Mouse (Mus musculus) v-Abl transformed pro-B cells (cell line): ENCODE measurements around the gene Gns.

Experiments
- in situ Hi-C, 2 experiments: fragments of 400-800 bp; cut with MboI; formaldehyde crosslinking; loops; one replicate each; pipeline ENCODE4 v1.15.1; 2025; ENCODE audit not compliant: unreplicated experiment in 2 of 2

Gene Gns

DNA sequence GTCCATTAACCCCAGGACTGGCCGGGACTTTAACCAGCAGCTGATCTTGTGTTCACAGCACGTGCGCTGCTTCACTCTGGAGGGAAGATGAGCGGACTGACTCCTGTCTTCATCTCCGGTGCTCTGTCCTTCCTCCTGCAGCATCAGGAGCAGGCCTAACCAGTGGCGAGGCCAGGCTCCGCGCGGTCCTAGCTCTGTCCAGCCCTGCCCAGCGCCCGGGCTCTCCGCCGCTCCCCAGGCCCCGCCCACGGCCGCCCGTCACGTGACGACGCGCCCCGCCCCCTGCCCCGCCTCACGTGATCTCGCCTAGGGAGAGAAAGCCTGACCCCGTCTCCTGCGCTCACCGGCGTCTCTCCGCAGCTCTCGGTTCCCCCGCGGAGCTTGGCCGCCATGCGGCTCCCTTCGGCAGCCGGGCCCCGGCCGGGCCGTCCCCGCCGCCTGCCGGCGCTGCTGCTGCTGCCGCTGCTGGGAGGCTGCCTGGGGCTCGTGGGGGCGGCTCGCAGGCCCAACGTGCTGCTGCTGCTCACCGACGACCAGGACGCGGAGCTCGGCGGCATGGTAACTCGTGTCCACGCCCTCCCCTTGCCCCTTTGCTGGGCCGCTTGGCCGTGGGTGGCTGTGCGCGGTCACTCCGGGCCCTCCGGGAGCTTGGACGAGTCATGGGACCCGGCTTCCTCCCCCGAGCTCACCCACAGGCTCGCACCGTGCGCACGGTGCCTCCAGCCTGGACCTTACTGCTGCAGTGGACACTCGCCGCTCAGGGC, at the start of gene Gns:
Gene Gns, plus strand, starts transcription at position 290 of the 764 bp plus-strand sequence.
- in situ Hi-C loops = loop anchor here in 1 of 2 experiments (10.0 to 25.0 kb wide), 2 partner anchors 1170 to 1622 kb away; no protein-coding TSS in a partner anchor

DNA sequence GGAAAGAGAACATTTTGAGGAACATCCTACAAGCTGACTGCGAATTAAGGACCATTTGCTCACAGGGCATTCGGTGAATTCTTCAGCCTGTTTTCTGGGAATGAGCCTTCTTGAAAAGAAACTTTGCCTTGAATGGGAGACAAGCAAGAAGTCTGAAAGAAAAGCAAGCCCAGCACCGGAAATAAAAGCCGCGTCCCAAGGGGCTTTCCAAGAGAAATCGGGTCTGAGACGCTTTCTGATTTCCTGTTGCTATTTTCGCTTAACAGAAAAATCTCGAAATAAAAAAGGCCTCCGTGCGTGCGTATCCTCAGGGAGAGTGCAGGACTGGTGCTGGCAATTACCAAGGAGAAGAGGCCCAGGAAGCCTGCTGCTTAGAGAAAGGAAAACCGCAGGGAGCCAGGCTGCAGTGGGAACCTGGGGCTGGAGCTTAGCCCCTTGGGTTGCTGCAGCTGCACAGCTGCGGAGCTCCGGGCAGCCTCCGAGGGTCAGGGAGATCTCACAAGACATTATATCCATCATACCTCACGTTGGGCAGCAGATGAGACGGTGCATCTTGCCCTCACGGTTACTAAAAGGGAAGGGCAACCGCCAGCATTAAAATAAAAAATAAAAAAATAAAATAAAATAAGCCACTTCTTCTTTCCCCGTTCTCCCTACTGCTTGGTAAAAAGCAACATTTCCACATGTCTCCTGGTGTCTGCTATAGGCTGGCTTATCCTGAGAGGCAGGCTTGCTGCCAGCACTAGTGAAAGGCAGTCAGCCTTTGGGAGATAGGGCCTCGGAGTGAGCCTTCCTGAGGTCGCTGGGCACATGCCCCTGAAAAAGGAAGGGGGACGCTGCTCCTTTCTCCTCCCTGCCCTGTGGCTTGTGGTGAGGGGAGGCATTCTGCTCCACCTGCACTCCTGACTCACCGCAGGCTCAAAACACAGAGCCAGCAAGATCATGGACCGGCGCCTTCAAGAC, 49.3 kb upstream of the Gns start:
- in situ Hi-C loops = no loop called here

- in situ Hi-C loops = no loop called here
These were observed 48.5 kb upstream of the Gns start for GRCm38 (mm10) chr10:121316361-121316760.

- in situ Hi-C loops = no loop called here
These were observed 46.4 kb upstream of the Gns start for GRCm38 (mm10) chr10:121318397-121318950.

GRCm38 (mm10) chr10:121323493-121323892, 41.4 kb upstream of the Gns start:
- in situ Hi-C loops = no loop called here

GRCm38 (mm10) chr10:121326167-121326566, 38.7 kb upstream of the Gns start:
- in situ Hi-C loops = loop anchor here in 1 of 2 experiments (25.0 kb wide), 1 partner anchor 761 kb away; the partner anchor contains the start of gene Rxylt1

DNA sequence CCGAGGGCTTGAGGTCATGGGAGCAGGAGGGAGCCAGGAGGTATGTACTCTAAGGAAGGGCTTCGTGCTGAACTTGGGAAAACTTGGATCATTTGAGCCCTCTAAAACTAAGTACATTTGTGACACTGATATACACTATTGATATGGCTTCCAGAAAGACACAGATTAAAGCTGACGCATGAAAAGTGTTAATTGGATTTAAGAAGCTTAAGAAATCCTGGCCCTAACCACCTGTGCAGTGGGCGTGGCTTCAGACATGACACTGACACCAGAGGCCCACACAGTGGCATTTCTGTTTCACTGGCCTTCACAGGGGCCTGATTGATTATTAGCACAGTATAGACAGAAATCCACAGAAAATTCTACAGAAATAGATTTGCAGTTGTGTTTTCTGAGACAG, 35.3 kb upstream of the Gns start:
- in situ Hi-C loops = loop anchor here in 1 of 2 experiments (25.0 kb wide), 1 partner anchor 758 kb away; the partner anchor contains the start of gene Rxylt1

- in situ Hi-C loops = loop anchor here in 1 of 2 experiments (25.0 kb wide), 1 partner anchor 756 kb away; the partner anchor contains the start of gene Rxylt1
These were observed 34.0 kb upstream of the Gns start for GRCm38 (mm10) chr10:121330940-121331339.

DNA sequence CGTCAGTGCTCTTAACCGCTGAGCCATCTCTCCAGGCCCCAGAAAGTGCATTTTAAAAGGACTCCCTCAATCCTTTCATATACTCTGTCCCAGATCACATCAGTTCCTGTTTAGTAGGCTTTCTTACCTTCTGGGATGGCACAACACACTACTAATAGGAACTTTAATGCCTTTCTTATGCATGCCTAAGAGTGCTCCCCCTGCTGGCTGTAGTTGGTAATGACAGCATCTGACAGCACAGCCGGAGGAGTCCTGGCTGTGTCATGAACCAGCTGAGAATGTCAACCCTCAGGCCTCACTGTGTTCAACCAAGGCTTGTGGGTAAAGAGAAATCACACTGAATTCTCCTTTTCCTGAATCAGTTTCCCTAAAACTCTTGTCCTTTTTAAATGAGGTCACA, 30.3 kb upstream of the Gns start:
- in situ Hi-C loops = loop anchor here in 1 of 2 experiments (25.0 kb wide), 1 partner anchor 753 kb away; the partner anchor contains the start of gene Rxylt1

GRCm38 (mm10) chr10:121336536-121336935, 28.4 kb upstream of the Gns start:
- in situ Hi-C loops = loop anchor here in 1 of 2 experiments (25.0 kb wide), 1 partner anchor 751 kb away; the partner anchor contains the start of gene Rxylt1

DNA sequence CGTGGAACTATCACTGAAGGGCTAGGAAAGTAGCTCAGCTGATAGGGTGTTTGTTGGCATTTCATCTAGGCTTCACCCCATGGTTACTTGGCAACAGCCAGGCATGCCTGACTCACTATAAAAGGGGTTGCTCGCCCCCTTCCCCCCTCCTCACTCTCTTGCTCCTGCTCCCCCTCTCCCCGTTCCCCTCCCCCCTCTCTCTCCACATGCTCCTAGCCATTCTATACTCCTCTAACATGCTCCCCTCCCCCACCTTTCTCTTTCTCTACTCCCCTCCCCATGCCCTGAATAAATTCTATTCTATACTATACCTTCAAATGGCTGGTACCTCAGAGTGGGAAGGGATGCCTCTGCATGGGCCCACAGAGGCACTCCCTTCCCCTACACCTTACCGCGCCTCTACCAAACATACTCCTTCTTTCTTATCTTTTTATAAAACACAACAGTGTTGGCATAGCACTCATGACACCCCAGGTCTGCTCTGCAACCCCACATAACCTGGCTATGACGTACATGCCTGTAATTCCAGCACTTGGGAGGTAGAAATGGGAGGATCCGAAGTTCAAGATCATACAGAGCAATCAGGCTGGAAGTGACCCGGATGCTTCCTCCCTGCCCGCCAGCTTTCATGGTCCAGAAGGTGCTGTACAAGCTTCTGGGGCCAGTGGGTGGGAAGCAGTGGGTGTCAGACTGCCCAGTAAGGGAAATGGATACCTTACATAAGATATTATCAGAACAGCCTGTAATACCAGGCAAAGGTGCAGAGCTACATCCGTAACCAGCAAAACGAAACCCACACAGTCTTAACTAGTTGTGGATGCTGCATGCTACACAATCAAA, 23.9 kb upstream of the Gns start:
- in situ Hi-C loops = loop anchor here in 1 of 2 experiments (25.0 kb wide), 1 partner anchor 746 kb away; the partner anchor contains the start of gene Rxylt1

DNA sequence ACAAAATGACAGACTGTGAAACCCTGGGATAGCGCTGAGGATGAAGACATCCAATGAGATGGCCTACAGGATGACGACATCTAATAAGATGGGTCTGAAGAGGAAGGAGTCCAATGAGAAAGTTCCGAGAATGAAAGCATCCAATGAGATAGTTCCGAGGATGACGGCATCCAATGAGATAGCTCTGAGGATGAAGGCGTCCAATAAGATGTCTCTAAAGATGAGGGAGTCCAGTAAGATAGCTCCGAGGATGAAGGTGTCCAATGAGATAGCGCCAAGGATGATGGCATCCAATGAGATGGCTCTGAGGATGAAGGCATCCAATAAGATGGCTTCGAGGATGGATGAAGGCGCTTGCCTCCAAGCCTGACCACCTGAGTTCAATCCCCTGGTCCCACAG, 22.6 kb upstream of the Gns start:
- in situ Hi-C loops = loop anchor here in 1 of 2 experiments (25.0 kb wide), 1 partner anchor 745 kb away; the partner anchor contains the start of gene Rxylt1

DNA sequence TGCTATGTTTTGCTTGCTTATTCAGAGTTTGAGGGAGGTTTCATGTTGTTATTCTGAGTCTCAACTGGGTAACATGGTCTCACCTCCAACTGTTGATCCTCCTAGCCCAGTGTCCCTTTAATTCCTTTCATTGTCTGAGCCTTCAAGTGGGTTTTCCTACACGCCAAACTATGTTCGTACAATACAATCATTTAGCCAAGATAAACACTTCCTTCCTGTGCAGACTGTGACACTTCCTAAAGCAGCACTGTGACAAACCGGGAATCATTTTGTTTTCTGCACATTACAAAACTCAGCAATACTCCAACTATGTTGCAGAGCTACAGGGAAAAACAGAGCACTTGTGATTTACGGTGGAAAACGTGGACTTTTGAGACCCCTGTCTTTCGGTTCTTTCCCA, 21.0 kb upstream of the Gns start:
- in situ Hi-C loops = loop anchor here in 1 of 2 experiments (25.0 kb wide), 1 partner anchor 743 kb away; the partner anchor contains the start of gene Rxylt1

- in situ Hi-C loops = loop anchor here in 1 of 2 experiments (25.0 kb wide), 1 partner anchor 738 kb away; the partner anchor contains the start of gene Rxylt1
These were observed 15.6 kb upstream of the Gns start for GRCm38 (mm10) chr10:121349244-121349643.

GRCm38 (mm10) chr10:121350357-121351065, 14.4 kb upstream of the Gns start:
- in situ Hi-C loops = loop anchor here in 1 of 2 experiments (25.0 kb wide), 1 partner anchor 1637 kb away; no protein-coding TSS in a partner anchor

- in situ Hi-C loops = loop anchor here in 1 of 2 experiments (25.0 kb wide), 1 partner anchor 1636 kb away; no protein-coding TSS in a partner anchor
These were observed 13.8 kb upstream of the Gns start, which contains the start of gene Tbc1d30 for GRCm38 (mm10) chr10:121351066-121351581. Gene Tbc1d30 (minus strand): TSS chr10:121351278.

- in situ Hi-C loops = loop anchor here in 1 of 2 experiments (25.0 kb wide), 1 partner anchor 1636 kb away; no protein-coding TSS in a partner anchor
These were observed 13.1 kb upstream of the Gns start for GRCm38 (mm10) chr10:121351692-121352290.
